Mouse (Mus musculus) MEL (cell line): ENCODE measurements around the gene Snd1. TPM values are rescaled to one million over a fixed set of nuclear protein-coding genes. Genes with fewer than 3 reads are reported as not detected.

Experiments
- DNase-seq: peaks from one replicate; pipeline ENCODE4 v3.0.0; 2011; ENCODE audit warnings: low read depth, low spot score
- H3K27ac ChIP-seq: 2 replicates; pipeline ENCODE4 v1.5.1; 2012; ENCODE audit warnings: low read depth, mild to moderate bottlenecking, control low read depth, low read length, moderate library complexity; ENCODE audit not compliant: control insufficient read depth
- H3K27me3 ChIP-seq, 2 experiments: fragments of 150-350 bp in 1 of 2; sonication (generic) in 1 of 2; 2 replicates each; pipeline ENCODE4 v1.6.1; 2012; ENCODE audit warnings: low read length in 2 of 2, mild to moderate bottlenecking in 2 of 2, improper control_type of control experiment in 1 of 2, moderate library complexity in 1 of 2; ENCODE audit not compliant: insufficient read depth in 2 of 2, control insufficient read depth in 1 of 2
- H3K36me3 ChIP-seq, 2 experiments: 2 replicates each; pipeline ENCODE4 v1.6.1; 2012 to 2014; ENCODE audit warnings: low read length in 2 of 2, improper control_type of control experiment in 1 of 2, inconsistent platforms in 1 of 2, mild to moderate bottlenecking in 1 of 2; ENCODE audit not compliant: insufficient read depth in 2 of 2, control insufficient read depth in 1 of 2
- H3K4me1 ChIP-seq, 2 experiments: fragments of 150-350 bp in 1 of 2; sonication (generic) in 1 of 2; 2 replicates each; pipeline ENCODE4 v1.6.1; 2012; ENCODE audit warnings: low read length in 2 of 2, improper control_type of control experiment in 1 of 2, mild to moderate bottlenecking in 1 of 2; ENCODE audit not compliant: insufficient read depth in 2 of 2, control insufficient read depth in 1 of 2
- H3K4me3 ChIP-seq, 2 experiments: fragments of 150-350 bp in 1 of 2; sonication (generic) in 1 of 2; 2 replicates each; pipeline ENCODE4 v1.5.1; 2012; ENCODE audit warnings: low read depth in 2 of 2, low read length in 2 of 2, mild to moderate bottlenecking in 2 of 2, moderate library complexity in 2 of 2, control low read depth in 1 of 2, improper control_type of control experiment in 1 of 2; ENCODE audit not compliant: control insufficient read depth in 1 of 2, insufficient read depth in 1 of 2
- H3K79me2 ChIP-seq: 2 replicates; pipeline ENCODE4 v1.6.1; 2012; ENCODE audit warnings: mild to moderate bottlenecking, low read length, moderate library complexity; ENCODE audit not compliant: control insufficient read depth, poor library complexity, insufficient read depth
- H3K9ac ChIP-seq: 2 replicates; pipeline ENCODE4 v1.6.1; 2012; ENCODE audit warnings: low read depth, mild to moderate bottlenecking, control low read depth, low read length, moderate library complexity; ENCODE audit not compliant: control insufficient read depth, poor library complexity, severe bottlenecking
- H3K9me3 ChIP-seq: fragments of 150-350 bp; sonication (generic); replicated peaks from 2 replicates; pipeline ENCODE4 v1.6.1; 2012; ENCODE audit warnings: mild to moderate bottlenecking, low read length, improper control_type of control experiment, moderate library complexity; ENCODE audit not compliant: insufficient read depth
- CHD1 ChIP-seq: IDR thresholded peaks from 2 replicates; pipeline ENCODE4 v1.6.1; 2012; ENCODE audit warnings: low read depth, mild to moderate bottlenecking, inconsistent platforms, low read length, improper control_type of control experiment
- CTCF ChIP-seq, 3 experiments: IDR thresholded peaks in 2 of 3; conservative IDR thresholded peaks in 1 of 3; 2 replicates each; pipeline ENCODE4 v1.5.1; 2011 to 2012; ENCODE audit warnings: low read length in 3 of 3, low read depth in 2 of 3, mild to moderate bottlenecking in 2 of 3, improper control_type of control experiment in 1 of 3, inconsistent platforms in 1 of 3, mixed read lengths in 1 of 3, moderate library complexity in 1 of 3; ENCODE audit not compliant: control insufficient read depth in 1 of 3, insufficient read depth in 1 of 3, poor library complexity in 1 of 3, severe bottlenecking in 1 of 3
- E2F4 ChIP-seq: IDR thresholded peaks from 2 replicates; pipeline ENCODE4 v1.6.1; 2011; ENCODE audit warnings: low read depth, low read length, improper control_type of control experiment, borderline replicate concordance
- GABPA ChIP-seq: IDR thresholded peaks from 2 replicates; pipeline ENCODE4 v1.6.1; 2012; ENCODE audit warnings: low read depth, mild to moderate bottlenecking, inconsistent platforms, low read length, improper control_type of control experiment, moderate library complexity
- HCFC1 ChIP-seq: IDR thresholded peaks from 2 replicates; pipeline ENCODE4 v1.6.1; 2012; ENCODE audit warnings: low read depth, mild to moderate bottlenecking, inconsistent platforms, low read length, improper control_type of control experiment, moderate library complexity
- MAFK ChIP-seq: IDR thresholded peaks from 2 replicates; pipeline ENCODE4 v1.6.1; 2011; ENCODE audit warnings: low read depth, mild to moderate bottlenecking, low read length, improper control_type of control experiment, borderline replicate concordance
- MAX ChIP-seq: IDR thresholded peaks from 2 replicates; pipeline ENCODE4 v1.6.1; 2011; ENCODE audit warnings: low read length, improper control_type of control experiment
- MAZ ChIP-seq: IDR thresholded peaks from 2 replicates; pipeline ENCODE4 v1.6.1; 2012; ENCODE audit warnings: low read depth, mild to moderate bottlenecking, inconsistent platforms, low read length, improper control_type of control experiment
- MYB ChIP-seq: IDR thresholded peaks from 2 replicates; pipeline ENCODE4 v1.6.1; 2011; ENCODE audit warnings: mild to moderate bottlenecking, low read depth, low read length, improper control_type of control experiment
- NELFE ChIP-seq: IDR thresholded peaks from 2 replicates; pipeline ENCODE4 v1.6.1; 2011; ENCODE audit warnings: low read depth, low read length, improper control_type of control experiment
- POLR2A ChIP-seq, 2 experiments: IDR thresholded peaks; 2 replicates each; pipeline ENCODE4 v1.6.1; 2011 to 2012; ENCODE audit warnings: low read length in 2 of 2, mild to moderate bottlenecking in 2 of 2, control low read depth in 1 of 2, improper control_type of control experiment in 1 of 2, low read depth in 1 of 2, moderate library complexity in 1 of 2; ENCODE audit not compliant: control insufficient read depth in 1 of 2, insufficient read depth in 1 of 2, poor library complexity in 1 of 2
- POLR2AphosphoS2 ChIP-seq: IDR thresholded peaks from 2 replicates; pipeline ENCODE4 v1.6.1; 2011; ENCODE audit warnings: low read length, improper control_type of control experiment
- RCOR1 ChIP-seq: IDR thresholded peaks from 2 replicates; pipeline ENCODE4 v1.6.1; 2012; ENCODE audit warnings: low read depth, mild to moderate bottlenecking, inconsistent platforms, low read length, improper control_type of control experiment
- SIN3A ChIP-seq: IDR thresholded peaks from 2 replicates; pipeline ENCODE4 v1.6.1; 2012; ENCODE audit warnings: low read length, improper control_type of control experiment, inconsistent platforms
- SMC3 ChIP-seq: IDR thresholded peaks from 2 replicates; pipeline ENCODE4 v1.6.1; 2011; ENCODE audit warnings: low read depth, low read length, improper control_type of control experiment
- UBTF ChIP-seq: IDR thresholded peaks from 2 replicates; pipeline ENCODE4 v1.6.1; 2012; ENCODE audit warnings: low read depth, mild to moderate bottlenecking, inconsistent platforms, low read length, improper control_type of control experiment, moderate library complexity, borderline replicate concordance; ENCODE audit not compliant: insufficient read depth
- USF1 ChIP-seq: IDR thresholded peaks from 2 replicates; pipeline ENCODE4 v1.6.1; 2014; ENCODE audit warnings: low read depth, mild to moderate bottlenecking, inconsistent platforms, low read length, improper control_type of control experiment, moderate library complexity
- USF2 ChIP-seq, 2 experiments: IDR thresholded peaks; 2 replicates each; pipeline ENCODE4 v1.6.1; 2011 to 2012; ENCODE audit warnings: improper control_type of control experiment in 2 of 2, low read length in 2 of 2, borderline replicate concordance in 1 of 2, inconsistent platforms in 1 of 2, low read depth in 1 of 2, mild to moderate bottlenecking in 1 of 2; ENCODE audit not compliant: insufficient read depth in 1 of 2
- ZMIZ1 ChIP-seq: IDR thresholded peaks from 2 replicates; pipeline ENCODE4 v1.6.1; 2012; ENCODE audit warnings: low read depth, mild to moderate bottlenecking, inconsistent platforms, low read length, improper control_type of control experiment, moderate library complexity
- ZNF384 ChIP-seq: IDR thresholded peaks from 2 replicates; pipeline ENCODE4 v1.6.1; 2012; ENCODE audit warnings: low read depth, mild to moderate bottlenecking, inconsistent platforms, low read length, improper control_type of control experiment
- polyA plus RNA-seq, 2 experiments: library from polyadenylated mRNA; stranded (reverse) in 1 of 2; unstranded in 1 of 2; fragments of >175 nt in 1 of 2; fragments of >200 nt in 1 of 2; gene quantifications; 2 replicates each; pipeline versions ENCODE4 v1.2.1 to v1.2.4; 2012; ENCODE audit warnings: low replicate concordance in 2 of 2, low read depth in 1 of 2; ENCODE audit not compliant: insufficient read length in 2 of 2, insufficient read depth in 1 of 2, missing spikeins in 1 of 2
- total RNA-seq: library from RNA; depleted of rRNA; stranded (reverse); fragments of 300-350 nt; gene quantifications from 2 replicates; pipeline ENCODE4 v1.2.3, GENCODE M21; 2012

Gene Snd1
- total and polyA plus RNA-seq, 3 experiments = 192 to 280 TPM; not detected in 1

DNA sequence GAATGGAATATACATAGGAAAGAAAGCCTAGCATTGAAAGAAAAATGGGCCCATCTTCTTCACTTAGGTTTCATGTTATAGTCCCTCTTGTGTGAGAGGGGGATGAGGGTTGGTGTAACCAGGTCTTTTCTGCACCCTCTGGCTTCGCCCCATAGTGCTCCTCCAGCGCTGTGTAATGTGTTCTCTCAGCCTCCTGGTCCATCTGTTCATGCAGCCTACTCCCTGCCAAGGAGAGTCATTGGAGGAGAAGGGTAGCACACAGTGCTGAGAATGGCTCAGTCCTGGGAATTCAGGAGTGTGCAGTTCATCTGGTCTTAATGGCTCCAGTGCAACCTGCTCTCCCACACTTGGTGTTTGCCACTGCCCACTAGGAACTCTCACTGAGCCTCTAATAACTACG is 326.0 kb downstream of the Snd1 start:
- H3K4me1 ChIP-seq = no peaks in the 10 kb centered on the region
- no peak for TF ChIP-seq USF1
- TF ChIP-seq NELFE = no peak
- TF ChIP-seq SIN3A = no peak
- TF ChIP-seq UBTF = no peak
- TF ChIP-seq ZNF384 = no peak
- TF ChIP-seq ZMIZ1 = no peak
- no peak for TF ChIP-seq E2F4
- TF ChIP-seq POLR2A (IDR thresholded peaks at IDR 0.05; ENCODE audit: control insufficient read depth in 1 of 2, insufficient read depth in 1 of 2, low read depth in 1 of 2, low read length in 2 of 2, poor library complexity in 1 of 2) = no peak
- no peak for TF ChIP-seq RCOR1
- no peak for TF ChIP-seq MYB
- TF ChIP-seq SMC3 = no peak
- TF ChIP-seq MAX = no peak
- TF ChIP-seq MAFK = no peak
- no peak for TF ChIP-seq CHD1
- TF ChIP-seq POLR2AphosphoS2 = no peak
- TF ChIP-seq MAZ = no peak
- no peak for TF ChIP-seq CTCF (IDR thresholded peaks at IDR 0.05 in 2 of 3, conservative IDR thresholded peaks at IDR 0.05 in 1 of 3; ENCODE audit: control insufficient read depth in 1 of 3, insufficient read depth in 1 of 3, low read depth in 2 of 3, low read length in 3 of 3, poor library complexity in 1 of 3, severe bottlenecking in 1 of 3)
- TF ChIP-seq USF2 (IDR thresholded peaks at IDR 0.05; ENCODE audit: borderline replicate concordance in 1 of 2, insufficient read depth in 1 of 2, low read depth in 1 of 2, low read length in 2 of 2) = no peak
- H3K9ac ChIP-seq = no peak overlapping the region
- H3K9me3 ChIP-seq = no peaks in the 10 kb centered on the region
- DNase-seq = no peak
- H3K27ac ChIP-seq = no peak overlapping the region
- H3K27me3 ChIP-seq = no peaks in the 10 kb centered on the region
- H3K79me2 ChIP-seq = no peaks in the 10 kb centered on the region
- H3K4me3 ChIP-seq = no peak overlapping the region
- peaks cover 0 to 22% of the 10 kb centered on the region in 2 experiments; a peak in 2 of 4 replicates for H3K36me3 ChIP-seq

DNA sequence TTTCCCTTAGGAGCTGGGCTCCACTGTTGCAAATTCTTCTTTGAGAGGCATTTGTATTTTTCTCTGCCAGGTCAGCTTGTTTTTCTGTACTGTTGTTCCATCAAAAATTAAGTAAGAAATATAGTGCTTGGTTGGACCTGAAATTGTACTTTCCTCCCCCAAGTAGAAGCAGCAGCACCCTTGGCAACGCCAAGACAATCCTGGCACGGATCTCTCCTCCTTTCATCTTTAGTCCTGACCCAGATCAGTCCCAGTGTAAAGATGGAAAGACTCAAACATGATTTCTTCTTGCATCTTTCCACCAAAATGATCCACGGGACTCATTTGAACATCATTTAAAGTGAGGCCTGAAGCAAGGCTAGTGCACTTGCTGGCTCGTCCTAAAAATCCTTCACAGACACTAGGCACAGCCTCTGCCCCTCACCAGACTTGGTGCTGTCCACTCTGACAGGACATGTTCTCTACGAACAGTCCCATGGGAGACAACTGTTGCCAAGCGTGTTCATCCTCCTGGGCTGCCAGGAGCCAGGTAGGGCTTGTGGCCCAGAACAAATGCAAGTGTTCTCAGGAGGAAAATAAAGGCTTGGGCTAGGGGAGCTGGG is 328.8 kb downstream of the Snd1 start:
- no peak overlapping the region for H3K27ac ChIP-seq
- H3K9me3 ChIP-seq = no peaks in the 10 kb centered on the region
- H3K4me3 ChIP-seq = no peak overlapping the region
- peaks cover 0 to 18% of the 10 kb centered on the region in 2 experiments; a peak in 2 of 4 replicates for H3K36me3 ChIP-seq
- TF ChIP-seq POLR2A (IDR thresholded peaks at IDR 0.05; ENCODE audit: control insufficient read depth in 1 of 2, insufficient read depth in 1 of 2, low read depth in 1 of 2, low read length in 2 of 2, poor library complexity in 1 of 2) = no peak
- TF ChIP-seq UBTF = no peak
- no peak for TF ChIP-seq HCFC1
- TF ChIP-seq GABPA = no peak
- TF ChIP-seq CTCF (IDR thresholded peaks at IDR 0.05 in 2 of 3, conservative IDR thresholded peaks at IDR 0.05 in 1 of 3; ENCODE audit: control insufficient read depth in 1 of 3, insufficient read depth in 1 of 3, low read depth in 2 of 3, low read length in 3 of 3, poor library complexity in 1 of 3, severe bottlenecking in 1 of 3) = no peak
- no peak overlapping the region for H3K9ac ChIP-seq
- no peaks in the 10 kb centered on the region for H3K79me2 ChIP-seq
- DNase-seq = no peak
- H3K4me1 ChIP-seq = no peaks in the 10 kb centered on the region
- no peaks in the 10 kb centered on the region for H3K27me3 ChIP-seq
